Mouse (Mus musculus): Measurements from ENCODE around the gene Pip4k2a. TPM values are rescaled to one million over a fixed set of nuclear protein-coding genes. Genes with fewer than 3 reads are reported as not detected.

Pip4k2a gene
- total and polyA plus RNA-seq, 3 experiments, result 4.3 to 7.6 (median 6.5) TPM

DNA sequence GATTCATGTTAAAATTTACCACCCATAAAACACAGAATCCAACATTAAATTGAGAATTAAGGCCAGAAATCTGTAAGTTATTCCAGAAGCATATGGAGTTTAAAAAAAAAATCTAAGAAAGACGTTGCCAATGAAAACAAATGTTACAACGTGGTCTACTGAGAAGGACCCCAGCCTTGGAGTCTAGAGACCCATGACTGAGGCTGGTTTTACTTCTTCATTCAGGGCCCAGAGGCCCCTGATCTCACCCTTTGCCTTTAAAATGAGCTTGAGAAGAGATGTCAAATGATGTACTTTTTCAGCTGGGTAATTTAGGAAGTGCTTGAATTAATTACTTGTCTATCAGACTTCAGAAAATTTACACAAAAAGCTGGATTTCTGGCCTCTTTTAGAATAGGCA, 83.2 kb downstream of the Pip4k2a start:
- 79% methylated on average over 2 of the region's 2 CpGs for WGBS
- Histone ChIP-seq H3K27me3 (ENCODE audit: control insufficient read depth, insufficient read depth, low read length) (no peaks in the 10 kb centered on the region), H3K4me3 (no peak overlapping the region), H3K79me2 (replicated peaks; ENCODE audit: control insufficient read depth, insufficient read depth, low read length) (no peaks in the 10 kb centered on the region), H3K9ac (ENCODE audit: low read depth, low read length) (no peak overlapping the region), H3K36me3 (ENCODE audit: control insufficient read depth, insufficient read depth, low read length) (no peaks in the 10 kb centered on the region), H3K27ac (no peak overlapping the region), H3K4me1 (ENCODE audit: control insufficient read depth, insufficient read depth, low read length) (peaks cover 6% of the 10 kb centered on the region)
- no peak for DNase-seq
- TF ChIP-seq POLR2A (IDR thresholded peaks at IDR 0.05; ENCODE audit: insufficient read depth, low read depth, low read length) (no peak), CTCF (IDR thresholded peaks at IDR 0.05) (no peak), EP300 (IDR thresholded peaks at IDR 0.05; ENCODE audit: insufficient read depth, low read depth, low read length) (no peak)
- intact Hi-C loops (cut with DNase I), result loop anchor here (2.0 kb wide), 1 partner anchor 14 kb away; no protein-coding TSS in a partner anchor

DNA sequence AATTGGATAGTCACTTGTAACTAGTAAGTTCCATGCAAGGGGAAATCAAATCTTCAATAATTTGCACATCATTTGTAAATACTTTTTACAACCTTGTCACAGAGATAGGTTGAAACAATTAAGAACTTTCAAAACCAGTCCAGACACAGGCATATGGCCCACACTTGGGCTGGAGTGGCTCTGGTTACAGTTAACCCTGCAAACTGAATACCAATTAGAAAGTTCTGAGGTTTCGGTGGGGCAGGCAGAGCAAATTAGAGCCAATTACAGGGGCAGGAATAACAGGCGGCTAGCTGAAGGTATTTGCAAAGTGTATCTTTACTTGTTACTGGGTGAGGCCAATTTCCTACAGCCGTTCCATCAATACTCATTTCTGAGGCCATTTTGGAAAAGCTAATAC, 84.3 kb downstream of the Pip4k2a start:
- peaks cover 6% of the 10 kb centered on the region for H3K4me1 ChIP-seq (ENCODE audit: control insufficient read depth, insufficient read depth, low read length)
- TF ChIP-seq CTCF (IDR thresholded peaks at IDR 0.05), result no peak
- no peak for TF ChIP-seq POLR2A (IDR thresholded peaks at IDR 0.05; ENCODE audit: insufficient read depth, low read depth, low read length)
- TF ChIP-seq EP300 (IDR thresholded peaks at IDR 0.05; ENCODE audit: insufficient read depth, low read depth, low read length), result no peak
- no peaks in the 10 kb centered on the region for H3K79me2 ChIP-seq (replicated peaks; ENCODE audit: control insufficient read depth, insufficient read depth, low read length)
- H3K4me3 ChIP-seq, result no peak overlapping the region
- no peaks in the 10 kb centered on the region for H3K36me3 ChIP-seq (ENCODE audit: control insufficient read depth, insufficient read depth, low read length)
- H3K27me3 ChIP-seq (ENCODE audit: control insufficient read depth, insufficient read depth, low read length), result no peaks in the 10 kb centered on the region
- H3K9ac ChIP-seq (ENCODE audit: low read depth, low read length), result no peak overlapping the region
- H3K27ac ChIP-seq, result no peak overlapping the region
- no peak for DNase-seq
- 98% methylated on average over 3 of the region's 3 CpGs for WGBS
- intact Hi-C loops (cut with DNase I), result loop anchor here (2.0 kb wide), 1 partner anchor 13 kb away; no protein-coding TSS in a partner anchor

DNA sequence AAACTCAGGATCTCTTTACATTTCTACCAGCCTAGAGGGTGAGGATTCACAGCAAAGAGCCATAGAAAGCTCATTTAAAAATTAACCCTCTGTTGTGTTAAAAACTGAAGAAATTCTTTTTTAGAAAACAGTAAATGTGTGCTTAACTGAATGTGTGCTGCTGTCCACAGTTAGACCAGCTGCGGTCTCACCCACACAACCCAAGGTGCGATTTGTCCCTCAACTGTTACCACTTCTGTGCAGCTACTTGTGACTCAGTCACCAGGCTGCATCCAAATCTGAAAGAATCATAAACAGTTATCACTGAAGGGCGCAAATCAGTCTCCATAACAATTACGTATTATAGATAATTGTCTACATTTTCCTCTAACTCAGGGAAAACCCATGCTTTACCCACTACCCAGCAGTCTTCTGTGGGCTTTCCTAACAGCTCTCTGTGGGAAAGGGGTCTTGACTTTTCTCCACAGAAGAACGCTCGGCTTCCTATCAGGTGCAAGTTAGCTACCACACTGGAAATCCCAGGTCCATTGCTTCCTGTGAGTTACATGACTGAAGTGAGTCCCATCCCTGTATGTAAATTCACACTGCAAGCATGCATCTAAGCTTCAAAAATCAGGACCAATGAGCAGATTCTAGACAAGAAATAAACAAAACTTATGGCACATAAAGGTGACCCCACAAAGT, 86.5 kb downstream of the Pip4k2a start:
- 93% methylated on average over 6 of the region's 6 CpGs for WGBS
- Histone ChIP-seq H3K9ac (ENCODE audit: low read depth, low read length) (no peak overlapping the region), H3K27ac (no peak overlapping the region), H3K27me3 (ENCODE audit: control insufficient read depth, insufficient read depth, low read length) (no peaks in the 10 kb centered on the region), H3K79me2 (replicated peaks; ENCODE audit: control insufficient read depth, insufficient read depth, low read length) (no peaks in the 10 kb centered on the region), H3K4me3 (no peak overlapping the region), H3K4me1 (ENCODE audit: control insufficient read depth, insufficient read depth, low read length) (peaks cover 4% of the 10 kb centered on the region), H3K36me3 (ENCODE audit: control insufficient read depth, insufficient read depth, low read length) (no peaks in the 10 kb centered on the region)
- no peak for DNase-seq
- TF ChIP-seq EP300 (IDR thresholded peaks at IDR 0.05; ENCODE audit: insufficient read depth, low read depth, low read length) (no peak), POLR2A (IDR thresholded peaks at IDR 0.05; ENCODE audit: insufficient read depth, low read depth, low read length) (no peak), CTCF (IDR thresholded peaks at IDR 0.05) (no peak)
- intact Hi-C loops (cut with DNase I), result no loop called here

DNA sequence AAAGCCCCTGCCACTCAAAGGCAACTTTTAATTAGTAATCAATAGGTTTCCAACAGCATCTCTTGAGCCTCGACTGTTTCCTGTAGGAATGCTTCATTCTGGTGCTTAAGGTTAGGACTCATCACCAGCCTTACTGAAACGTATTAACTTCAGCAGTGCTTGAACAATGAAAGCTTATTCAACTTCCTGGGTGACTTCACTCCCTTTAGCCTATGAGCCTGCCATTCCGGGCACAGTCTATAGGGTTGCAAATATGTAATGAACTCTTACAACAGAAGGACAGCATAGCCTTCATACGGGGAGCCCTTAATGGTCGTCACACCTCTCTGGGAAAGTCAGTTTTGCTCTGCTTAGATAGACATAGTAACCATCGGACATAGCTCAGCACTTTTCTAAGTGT, 87.7 kb downstream of the Pip4k2a start:
- intact Hi-C loops (cut with DNase I), result no loop called here
- Histone ChIP-seq H3K9ac (ENCODE audit: low read depth, low read length) (no peak overlapping the region), H3K36me3 (ENCODE audit: control insufficient read depth, insufficient read depth, low read length) (no peaks in the 10 kb centered on the region), H3K4me1 (ENCODE audit: control insufficient read depth, insufficient read depth, low read length) (no peaks in the 10 kb centered on the region; the same call in 1 of the 2 replicates), H3K4me3 (no peak overlapping the region), H3K27me3 (ENCODE audit: control insufficient read depth, insufficient read depth, low read length) (no peaks in the 10 kb centered on the region), H3K27ac (no peak overlapping the region), H3K79me2 (replicated peaks; ENCODE audit: control insufficient read depth, insufficient read depth, low read length) (no peaks in the 10 kb centered on the region)
- 83% methylated on average over 6 of the region's 6 CpGs for WGBS
- no peak for DNase-seq
- TF ChIP-seq CTCF (IDR thresholded peaks at IDR 0.05) (no peak), POLR2A (IDR thresholded peaks at IDR 0.05; ENCODE audit: insufficient read depth, low read depth, low read length) (no peak), EP300 (IDR thresholded peaks at IDR 0.05; ENCODE audit: insufficient read depth, low read depth, low read length) (no peak)

- H3K27ac ChIP-seq, result no peak overlapping the region
- H3K4me3 ChIP-seq, result no peak overlapping the region
- no peak for TF ChIP-seq EP300 (IDR thresholded peaks at IDR 0.05; ENCODE audit: insufficient read depth, low read depth, low read length)
- TF ChIP-seq POLR2A (IDR thresholded peaks at IDR 0.05; ENCODE audit: insufficient read depth, low read depth, low read length), result no peak
- no peak for TF ChIP-seq CTCF (IDR thresholded peaks at IDR 0.05)
- no peaks in the 10 kb centered on the region for H3K36me3 ChIP-seq (ENCODE audit: control insufficient read depth, insufficient read depth, low read length)
- no peaks in the 10 kb centered on the region; the same call in 1 of the 2 replicates for H3K4me1 ChIP-seq (ENCODE audit: control insufficient read depth, insufficient read depth, low read length)
- no peaks in the 10 kb centered on the region for H3K27me3 ChIP-seq (ENCODE audit: control insufficient read depth, insufficient read depth, low read length)
- intact Hi-C loops (cut with DNase I), result no loop called here
- no peak for DNase-seq
- no peaks in the 10 kb centered on the region for H3K79me2 ChIP-seq (replicated peaks; ENCODE audit: control insufficient read depth, insufficient read depth, low read length)
- H3K9ac ChIP-seq (ENCODE audit: low read depth, low read length), result no peak overlapping the region
- 58% methylated on average over 6 of the region's 6 CpGs for WGBS
Measured at GRCm38 (mm10) chr2:18909713-18910112, 88.2 kb downstream of the Pip4k2a start.

DNA sequence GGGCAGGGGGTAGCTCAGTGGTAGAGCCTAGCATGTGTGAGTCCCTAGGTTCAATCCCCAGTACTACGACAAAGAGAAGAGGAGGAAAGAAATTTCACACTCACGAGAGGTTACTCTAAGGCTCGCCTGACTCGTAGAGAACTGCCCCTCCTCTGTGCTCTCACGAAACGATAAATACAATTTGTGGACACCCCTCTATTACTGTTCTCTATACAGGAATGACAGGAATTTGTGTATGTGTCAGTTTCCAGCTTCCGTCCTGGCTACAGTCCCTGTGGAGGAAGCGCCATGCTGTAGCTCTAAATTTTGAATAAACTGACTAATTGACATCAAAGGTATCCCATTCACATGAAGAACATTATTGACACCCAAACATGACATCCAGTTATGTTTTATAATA, 90.7 kb downstream of the Pip4k2a start:
- no peaks in the 10 kb centered on the region for H3K27me3 ChIP-seq (ENCODE audit: control insufficient read depth, insufficient read depth, low read length)
- 80% methylated on average over 8 of the region's 8 CpGs for WGBS
- intact Hi-C loops (cut with DNase I), result no loop called here

More for the DNA sequence above, 90.7 kb downstream of the Pip4k2a start:
- Histone ChIP-seq H3K36me3 (ENCODE audit: control insufficient read depth, insufficient read depth, low read length) (no peaks in the 10 kb centered on the region), H3K9ac (ENCODE audit: low read depth, low read length) (no peak overlapping the region), H3K4me1 (ENCODE audit: control insufficient read depth, insufficient read depth, low read length) (no peaks in the 10 kb centered on the region; the same call in 1 of the 2 replicates), H3K79me2 (replicated peaks; ENCODE audit: control insufficient read depth, insufficient read depth, low read length) (no peaks in the 10 kb centered on the region), H3K4me3 (no peak overlapping the region), H3K27ac (no peak overlapping the region)
- no peak for TF ChIP-seq EP300 (IDR thresholded peaks at IDR 0.05; ENCODE audit: insufficient read depth, low read depth, low read length)
- no peak for TF ChIP-seq POLR2A (IDR thresholded peaks at IDR 0.05; ENCODE audit: insufficient read depth, low read depth, low read length)
- TF ChIP-seq CTCF (IDR thresholded peaks at IDR 0.05), result no peak
- DNase-seq, result no peak

Data from heart, adult 2 months (tissue).